Mouse (Mus musculus) liver, embryonic 15.5 days (tissue): ENCODE data around the gene Clic3. TPM values are rescaled to one million over a fixed set of nuclear protein-coding genes. Genes with fewer than 3 reads are reported as not detected.

ENCODE experiments used
- ATAC-seq: fragments of 200-750 bp; cut with Nextera tagmentation; 2 replicates; pipeline ENCODE4 v1.8.0; 2017; ENCODE audit warnings: moderate number of reproducible peaks, mild to moderate bottlenecking, moderate library complexity; ENCODE audit not compliant: insufficient read depth
- H3K27ac ChIP-seq: fragments of 300-500 bp; sonication (generic); replicated peaks from 2 replicates; pipeline ENCODE4 v1.5.1; 2015; ENCODE audit warnings: mild to moderate bottlenecking, inconsistent platforms
- H3K27me3 ChIP-seq: fragments of 300-500 bp; sonication (generic); 2 replicates; pipeline ENCODE4 v1.6.1; 2015; ENCODE audit warnings: mild to moderate bottlenecking, inconsistent platforms
- H3K36me3 ChIP-seq: fragments of 300-500 bp; sonication (generic); replicated peaks from 2 replicates; pipeline ENCODE4 v1.6.1; 2015; ENCODE audit warnings: moderate library complexity, mild to moderate bottlenecking, inconsistent platforms
- H3K4me1 ChIP-seq: fragments of 300-500 bp; sonication (generic); replicated peaks from 2 replicates; pipeline ENCODE4 v1.6.1; 2015; ENCODE audit warnings: inconsistent platforms
- H3K4me2 ChIP-seq: fragments of 300-500 bp; sonication (generic); 2 replicates; pipeline ENCODE4 v1.6.1; 2015; ENCODE audit warnings: moderate library complexity, mild to moderate bottlenecking, inconsistent platforms
- H3K4me3 ChIP-seq: fragments of 300-500 bp; sonication (generic); replicated peaks from 2 replicates; pipeline ENCODE4 v1.5.1; 2015; ENCODE audit warnings: mild to moderate bottlenecking, inconsistent platforms
- H3K9ac ChIP-seq: fragments of 300-500 bp; sonication (generic); 2 replicates; pipeline ENCODE4 v1.6.1; 2015; ENCODE audit warnings: moderate library complexity, mild to moderate bottlenecking, inconsistent platforms
- H3K9me3 ChIP-seq: fragments of 300-500 bp; sonication (generic); replicated peaks from 2 replicates; pipeline ENCODE4 v1.6.1; 2016; ENCODE audit warnings: inconsistent platforms
- WGBS: fragments of 180-500 bp; shearing (Covaris S2); methylation state at CpG from one replicate; pipeline ENCODE4 v1.1.7; 2015; ENCODE audit warnings: mixed read lengths; ENCODE audit not compliant: insufficient replicate concordance; 5-methylcytosine and 5-hydroxymethylcytosine counted together
- polyA plus RNA-seq: library from polyadenylated mRNA; unstranded; fragments of >200 nt; fragmentation: Nextera tagmentation; extraction: Ambion mirVana; gene quantifications from 2 replicates; pipeline ENCODE4 v1.2.1, GENCODE M21; 2015

Clic3 gene
- polyA plus RNA-seq, 1 experiment from 2014 or later = 0.38 TPM

- peak; percentile 80 for ATAC-seq
- WGBS = under 1% methylated on average over 89 of the region's 89 CpGs
- Histone ChIP-seq H3K27me3 (peaks cover 44% of the 10 kb centered on the region), H3K27ac (no peak within 1 kb of the TSS), H3K9me3 (no peaks in the 10 kb centered on the region), H3K4me2 (peak within 1 kb of the TSS; percentile 95), H3K4me1 (peaks cover 28% of the 10 kb centered on the region), H3K9ac (peak within 1 kb of the TSS; percentile 58), H3K4me3 (peak within 1 kb of the TSS; percentile 65), H3K36me3 (no peaks in the 10 kb centered on the region)
These were observed 28.0 kb upstream of the Clic3 start, which contains the start of gene Abca2 for GRCm38 (mm10) chr2:25428442-25429236. Abca2 (plus strand) TSS chr2:25428703.

DNA sequence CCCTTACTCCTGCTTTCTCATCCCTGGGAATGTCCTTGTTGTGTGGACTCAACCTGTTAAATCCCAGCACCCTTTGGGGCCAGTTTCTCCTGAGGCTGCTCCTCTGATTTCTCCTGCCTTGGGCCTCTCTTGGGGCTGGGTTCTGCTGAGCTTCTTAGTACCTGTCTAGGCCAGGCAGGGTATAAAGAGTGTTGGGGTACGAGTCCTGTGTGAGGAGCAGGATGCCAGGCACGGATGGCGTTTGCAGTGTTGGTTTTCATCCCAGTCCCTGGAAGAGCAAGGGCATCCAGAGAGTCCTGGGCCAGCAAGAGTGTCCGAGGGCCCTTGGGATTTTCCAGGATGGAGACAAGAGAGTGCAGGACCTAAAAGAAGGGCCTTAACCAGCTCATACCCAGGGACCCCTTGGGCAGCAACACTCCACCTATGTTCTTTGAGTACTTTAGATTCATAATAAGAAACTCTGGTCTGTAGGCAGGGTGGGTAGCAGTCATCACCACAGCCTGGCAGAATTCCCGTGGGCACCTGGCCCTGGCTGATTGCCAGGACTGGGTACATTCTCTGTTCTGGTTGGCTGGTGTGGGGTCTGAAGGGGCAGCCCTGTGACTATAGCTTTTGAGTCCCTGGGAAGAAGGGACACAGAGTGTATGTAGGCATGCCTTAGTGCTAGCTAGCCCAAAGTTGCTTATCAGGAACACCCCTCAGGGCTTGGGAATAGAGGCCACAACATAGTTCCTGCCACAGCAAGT, 27.0 kb upstream of the Clic3 start:
- H3K4me2 ChIP-seq = peak overlapping the region; percentile 95; the same call in 1 of the 2 replicates
- H3K27ac ChIP-seq = no peak overlapping the region
- peak overlapping the region; percentile 65; the same call in 1 of the 2 replicates for H3K4me3 ChIP-seq
- no peaks in the 10 kb centered on the region for H3K9me3 ChIP-seq
- H3K4me1 ChIP-seq = peaks cover 28% of the 10 kb centered on the region
- WGBS = 58% methylated on average over 5 of the region's 5 CpGs
- H3K9ac ChIP-seq = no peak overlapping the region
- H3K27me3 ChIP-seq = peaks cover 42% of the 10 kb centered on the region
- no peaks in the 10 kb centered on the region for H3K36me3 ChIP-seq
- no peak for ATAC-seq

- Histone ChIP-seq H3K4me1 (peaks cover 28% of the 10 kb centered on the region), H3K36me3 (no peaks in the 10 kb centered on the region), H3K4me3 (no peak overlapping the region), H3K27me3 (peaks cover 32% of the 10 kb centered on the region), H3K4me2 (no peak overlapping the region), H3K9me3 (no peaks in the 10 kb centered on the region), H3K27ac (no peak overlapping the region), H3K9ac (no peak overlapping the region)
- ATAC-seq = no peak
- 75% methylated on average over 17 of the region's 17 CpGs for WGBS
These were observed 26.0 kb upstream of the Clic3 start for GRCm38 (mm10) chr2:25430395-25431233.

- Histone ChIP-seq H3K4me3 (no peak overlapping the region), H3K27ac (no peak overlapping the region), H3K9me3 (no peaks in the 10 kb centered on the region), H3K36me3 (no peaks in the 10 kb centered on the region), H3K27me3 (peaks cover 29% of the 10 kb centered on the region), H3K4me2 (no peak overlapping the region), H3K4me1 (peaks cover 28% of the 10 kb centered on the region), H3K9ac (no peak overlapping the region)
- no peak for ATAC-seq
- 65% methylated on average over 6 of the region's 6 CpGs for WGBS
These were observed 25.3 kb upstream of the Clic3 start for GRCm38 (mm10) chr2:25431308-25431855.

- WGBS = 46% methylated on average over 11 of the region's 11 CpGs
- Histone ChIP-seq H3K4me1 (peaks cover 28% of the 10 kb centered on the region), H3K36me3 (no peaks in the 10 kb centered on the region), H3K27ac (no peak overlapping the region), H3K4me3 (no peak overlapping the region), H3K9me3 (no peaks in the 10 kb centered on the region), H3K4me2 (no peak overlapping the region), H3K9ac (no peak overlapping the region), H3K27me3 (peaks cover 29% of the 10 kb centered on the region)
- no peak for ATAC-seq
These were observed 24.1 kb upstream of the Clic3 start for GRCm38 (mm10) chr2:25432326-25433098.

GRCm38 (mm10) chr2:25433101-25433500, 23.5 kb upstream of the Clic3 start:
- Histone ChIP-seq H3K9ac (no peak overlapping the region), H3K27me3 (peaks cover 29% of the 10 kb centered on the region), H3K9me3 (no peaks in the 10 kb centered on the region), H3K4me3 (no peak overlapping the region), H3K4me1 (peaks cover 24% of the 10 kb centered on the region), H3K4me2 (no peak overlapping the region), H3K36me3 (no peaks in the 10 kb centered on the region), H3K27ac (no peak overlapping the region)
- 71% methylated on average over 17 of the region's 17 CpGs for WGBS
- ATAC-seq = no peak

GRCm38 (mm10) chr2:25434292-25434691, 22.3 kb upstream of the Clic3 start:
- Histone ChIP-seq H3K9me3 (no peaks in the 10 kb centered on the region), H3K9ac (no peak overlapping the region), H3K36me3 (no peaks in the 10 kb centered on the region), H3K4me3 (no peak overlapping the region), H3K4me2 (no peak overlapping the region), H3K27me3 (peaks cover 20% of the 10 kb centered on the region), H3K27ac (no peak overlapping the region), H3K4me1 (peaks cover 13% of the 10 kb centered on the region)
- no peak for ATAC-seq
- 75% methylated on average over 8 of the region's 8 CpGs for WGBS

- Histone ChIP-seq H3K9ac (no peak overlapping the region), H3K4me2 (no peak overlapping the region), H3K9me3 (no peaks in the 10 kb centered on the region), H3K4me1 (peaks cover 7% of the 10 kb centered on the region; the same call in 1 of the 2 replicates), H3K27ac (no peak overlapping the region), H3K4me3 (no peak overlapping the region), H3K36me3 (no peaks in the 10 kb centered on the region), H3K27me3 (no peaks in the 10 kb centered on the region; the same call in 1 of the 2 replicates)
- WGBS = 75% methylated on average over 10 of the region's 10 CpGs
- ATAC-seq = no peak
These were observed 20.3 kb upstream of the Clic3 start for GRCm38 (mm10) chr2:25436286-25436820.

GRCm38 (mm10) chr2:25441067-25441466, 15.6 kb upstream of the Clic3 start:
- ATAC-seq = no peak
- Histone ChIP-seq H3K9ac (no peak overlapping the region), H3K9me3 (no peaks in the 10 kb centered on the region), H3K4me1 (no peaks in the 10 kb centered on the region), H3K4me3 (no peak overlapping the region), H3K27me3 (no peaks in the 10 kb centered on the region), H3K36me3 (no peaks in the 10 kb centered on the region), H3K4me2 (no peak overlapping the region), H3K27ac (no peak overlapping the region)
- 74% methylated on average over 20 of the region's 20 CpGs for WGBS

- Histone ChIP-seq H3K4me2 (no peak overlapping the region), H3K4me3 (no peak overlapping the region), H3K27ac (no peak overlapping the region), H3K9me3 (no peaks in the 10 kb centered on the region), H3K4me1 (no peaks in the 10 kb centered on the region), H3K36me3 (no peaks in the 10 kb centered on the region), H3K9ac (no peak overlapping the region), H3K27me3 (no peaks in the 10 kb centered on the region)
- 78% methylated on average over 14 of the region's 14 CpGs for WGBS
- ATAC-seq = no peak
These were observed 14.0 kb upstream of the Clic3 start for GRCm38 (mm10) chr2:25442682-25443081.
